Comparison of ENCODE assay signal across 18 mouse cellular contexts in the genomic region with DNA sequence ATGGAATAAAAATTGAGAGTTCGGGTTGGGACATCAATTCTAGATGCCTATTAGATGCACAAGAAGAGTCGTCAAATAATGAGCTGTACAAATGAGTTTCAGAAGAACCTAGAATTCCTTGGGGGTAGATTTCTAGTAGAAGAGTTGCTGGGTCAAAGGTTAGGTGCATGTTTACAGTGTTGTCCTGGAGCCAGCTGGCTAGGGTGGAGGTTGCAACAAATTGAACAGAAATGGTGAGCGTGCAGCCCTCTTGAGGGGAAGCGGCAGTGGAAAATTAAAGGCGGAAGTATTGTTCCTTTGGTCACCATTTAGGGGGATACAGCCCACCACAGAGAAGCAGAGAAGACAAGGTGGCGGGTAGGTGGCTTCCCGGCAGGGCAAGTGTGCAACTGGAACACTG. TPM values are rescaled to one million over a fixed set of nuclear protein-coding genes. Genes with fewer than 3 reads are reported as not detected.
DNase-seq lines count a peak whose midpoint lies in the region; ATAC-seq and TF ChIP-seq lines count a peak whose summit lies in the region.
"Had no signal": no experiment of that assay in that cellular context is flagged by ENCODE, and none has a peak within 500 bp of the region (broad histone marks: within the 10 kb centered on the region; RNA-seq: fewer than 3 reads in every experiment).

No protein-coding gene starts in this region.

- no peaks in the 10 kb centered on the region for H3K9me3 ChIP-seq in kidney, embryonic 15.5 days (replicated peaks)
- H3K9me3 ChIP-seq in lung, embryonic 14.5 days (ENCODE audit: low read depth, low read length), result no peaks in the 10 kb centered on the region
- H3K9me3 ChIP-seq in lung, embryonic 16.5 days (ENCODE audit: control insufficient read depth, low read length), result no peaks in the 10 kb centered on the region
- H3K9me3 ChIP-seq: forebrain, embryonic 13.5 days; hindbrain, embryonic 12.5 days; midbrain, embryonic 15.5 days; neural tube, embryonic 12.5 days had no signal

- no peak for ATAC-seq in kidney, embryonic 15.5 days (replicated peaks; ENCODE audit: low FRiP score)
- ATAC-seq in lung, embryonic 14.5 days (ENCODE audit: insufficient read depth), result no peak
- ATAC-seq in lung, embryonic 16.5 days (ENCODE audit: low read depth), result peak; percentile 72
- ATAC-seq in megakaryocyte, adult 5-6 weeks (ENCODE audit: poor library complexity, severe bottlenecking), result no peak
- ATAC-seq: activated CD4-positive, CD25-positive, alpha-beta regulatory T cell, adult 4 months; forebrain, embryonic 13.5 days; midbrain, embryonic 15.5 days had no signal

- DNase-seq in kidney, adult 2 months, result peak; percentile 63
- DNase-seq in lung, embryonic 14.5 days, result peak; percentile 47
- no peak for DNase-seq in lung, adult 2 months
- peak; percentile 52 to 74 for DNase-seq in lung, postnatal 4 days
- no peak for DNase-seq in left cerebral cortex, adult 9 months (ENCODE audit: low spot score in 2 of 2)
- DNase-seq: cerebellum, adult 2 months; cerebellum, postnatal 25 days; gastrocnemius, adult 2 months; layer of hippocampus, adult 9-11 months had no signal

- no peak overlapping the region for H3K27ac ChIP-seq in kidney, adult 2 months (ENCODE audit: insufficient read depth, low read depth, low read length)
- no peak overlapping the region for H3K27ac ChIP-seq in kidney, embryonic 15.5 days
- no peak overlapping the region for H3K27ac ChIP-seq in lung, embryonic 14.5 days (ENCODE audit: low read depth)
- H3K27ac ChIP-seq in lung, embryonic 16.5 days (ENCODE audit: low read length), result no peak overlapping the region
- H3K27ac ChIP-seq: forebrain, embryonic 13.5 days; gastrocnemius, adult 2 months; hindbrain, embryonic 12.5 days; kidney, postnatal 0 days; midbrain, embryonic 15.5 days; neural tube, embryonic 12.5 days had no signal

- no peak overlapping the region for H3K4me3 ChIP-seq in kidney, adult 2 months (ENCODE audit: insufficient read depth, low read depth, low read length)
- no peak overlapping the region for H3K4me3 ChIP-seq in kidney, embryonic 15.5 days (replicated peaks)
- H3K4me3 ChIP-seq in lung, embryonic 14.5 days (ENCODE audit: low read depth, low read length), result no peak overlapping the region
- H3K4me3 ChIP-seq in lung, adult 2 months (replicated peaks; ENCODE audit: extremely low read depth, low read depth, low read length), result no peak overlapping the region
- no peak overlapping the region for H3K4me3 ChIP-seq in lung, embryonic 16.5 days (ENCODE audit: low read length)
- H3K4me3 ChIP-seq: forebrain, embryonic 13.5 days; gastrocnemius, adult 2 months; hindbrain, embryonic 12.5 days; midbrain, embryonic 15.5 days; neural tube, embryonic 12.5 days had no signal

- WGBS in kidney, adult 2 months, result 83% methylated on average over 7 of the region's 7 CpGs
- 89% methylated on average over 7 of the region's 7 CpGs for WGBS in kidney, embryonic 15.5 days
- 80% methylated on average over 7 of the region's 7 CpGs for WGBS in lung, embryonic 14.5 days
- WGBS in lung, adult 2 months, result 74% methylated on average over 7 of the region's 7 CpGs
- WGBS in lung, embryonic 16.5 days, result 72% methylated on average over 7 of the region's 7 CpGs

- no peaks in the 10 kb centered on the region for H3K4me1 ChIP-seq in kidney, adult 2 months (ENCODE audit: control insufficient read depth, insufficient read depth, low read length)
- H3K4me1 ChIP-seq in kidney, embryonic 15.5 days, result no peaks in the 10 kb centered on the region
- no peaks in the 10 kb centered on the region for H3K4me1 ChIP-seq in lung, embryonic 14.5 days (ENCODE audit: insufficient read depth)
- no peaks in the 10 kb centered on the region for H3K4me1 ChIP-seq in lung, adult 2 months (ENCODE audit: control insufficient read depth, insufficient read depth, low read length)
- peaks cover 5% of the 10 kb centered on the region; the same call in 1 of the 2 replicates for H3K4me1 ChIP-seq in lung, embryonic 16.5 days (replicated peaks; ENCODE audit: control insufficient read depth, insufficient read depth, low read length)
- H3K4me1 ChIP-seq: forebrain, embryonic 13.5 days; hindbrain, embryonic 12.5 days; midbrain, embryonic 15.5 days; neural tube, embryonic 12.5 days had no signal

- no peak for TF ChIP-seq POLR2A in kidney, adult 2 months (IDR thresholded peaks at IDR 0.05; ENCODE audit: low read depth, low read length)
- no peak for TF ChIP-seq POLR2A in lung, adult 2 months (IDR thresholded peaks at IDR 0.05; ENCODE audit: borderline replicate concordance, extremely low read depth, low read depth, low read length)

- H3K4me2 ChIP-seq in kidney, embryonic 15.5 days, result no peak overlapping the region
- H3K4me2 ChIP-seq in lung, embryonic 14.5 days, result no peak overlapping the region
- no peak overlapping the region for H3K4me2 ChIP-seq in lung, embryonic 16.5 days (ENCODE audit: low read depth, low read length)
- H3K4me2 ChIP-seq: forebrain, embryonic 13.5 days; hindbrain, embryonic 12.5 days; midbrain, embryonic 15.5 days; neural tube, embryonic 12.5 days had no signal

- H3K36me3 ChIP-seq in kidney, adult 2 months (ENCODE audit: control insufficient read depth, insufficient read depth, low read length), result no peaks in the 10 kb centered on the region
- H3K36me3 ChIP-seq in kidney, embryonic 15.5 days, result no peaks in the 10 kb centered on the region
- no peaks in the 10 kb centered on the region for H3K36me3 ChIP-seq in lung, embryonic 14.5 days (ENCODE audit: insufficient read depth)
- no peaks in the 10 kb centered on the region for H3K36me3 ChIP-seq in lung, embryonic 16.5 days (ENCODE audit: control insufficient read depth, insufficient read depth, low read length)
- H3K36me3 ChIP-seq: hindbrain, embryonic 12.5 days; midbrain, embryonic 15.5 days; neural tube, embryonic 12.5 days had no signal

- no peaks in the 10 kb centered on the region for H3K27me3 ChIP-seq in kidney, adult 2 months (replicated peaks; ENCODE audit: control insufficient read depth, insufficient read depth, low read length)
- no peaks in the 10 kb centered on the region for H3K27me3 ChIP-seq in kidney, embryonic 15.5 days
- H3K27me3 ChIP-seq in lung, embryonic 14.5 days (ENCODE audit: insufficient read depth, low read length), result no peaks in the 10 kb centered on the region
- no peaks in the 10 kb centered on the region for H3K27me3 ChIP-seq in lung, embryonic 16.5 days (ENCODE audit: control insufficient read depth, insufficient read depth, low read depth, low read length)
- H3K27me3 ChIP-seq: forebrain, embryonic 13.5 days; hindbrain, embryonic 12.5 days; midbrain, embryonic 15.5 days; neural tube, embryonic 12.5 days had no signal

- no peak for TF ChIP-seq CTCF in kidney, adult 2 months (conservative IDR thresholded peaks at IDR 0.05; ENCODE audit: insufficient read depth, insufficient read length, low read depth, low read length)
- no peak for TF ChIP-seq CTCF in lung, embryonic 14.5 days (IDR thresholded peaks at IDR 0.05; ENCODE audit: low read depth)
- no peak for TF ChIP-seq CTCF in lung, adult 2 months (IDR thresholded peaks at IDR 0.05; ENCODE audit: insufficient read depth, low read length)

- H3K9ac ChIP-seq in kidney, embryonic 15.5 days, result no peak overlapping the region
- H3K9ac ChIP-seq in lung, embryonic 14.5 days, result no peak overlapping the region
- H3K9ac ChIP-seq in lung, embryonic 16.5 days (ENCODE audit: low read length), result no peak overlapping the region
- H3K9ac ChIP-seq: forebrain, embryonic 13.5 days; hindbrain, embryonic 12.5 days; midbrain, embryonic 15.5 days; neural tube, embryonic 12.5 days had no signal

RNA-seq across cellular contexts. Expression of a gene that starts 26.8 kb away (rescaled TPM):
- polyA plus RNA-seq in kidney, adult 2 months (2012; rRNA removed), result 8.7 and 11.5 TPM in 2 replicates
- 4.8 and 5.1 TPM in 2 replicates for polyA plus RNA-seq in kidney, embryonic 15.5 days (2015; fragmentation: Nextera tagmentation; extraction: Ambion mirVana)
- 11.0 and 11.8 TPM in 2 replicates for polyA plus RNA-seq in lung, embryonic 14.5 days (2014; fragmentation: Nextera tagmentation; extraction: Ambion mirVana)
- 8.7 and 13.1 TPM in 2 replicates for polyA plus RNA-seq in lung, adult 2 months (2012; rRNA removed)
- polyA plus RNA-seq in lung, embryonic 16.5 days (2015; fragmentation: Nextera tagmentation; extraction: Ambion mirVana), result 15.6 and 16.0 TPM in 2 replicates
- 97.2 and 122 TPM in 2 replicates for total RNA-seq in megakaryocyte, adult 5-6 weeks (2015)
- 93.9 and 102 TPM in 2 replicates for total RNA-seq in megakaryocyte, adult 5-6 weeks (2017)

RNA-seq across cellular contexts. Expression of a gene that starts 36.2 kb away (rescaled TPM):
- polyA plus RNA-seq in kidney, adult 2 months (2012; rRNA removed), result 8.6 and 8.7 TPM in 2 replicates
- 21.7 and 22.7 TPM in 2 replicates for polyA plus RNA-seq in kidney, embryonic 15.5 days (2015; fragmentation: Nextera tagmentation; extraction: Ambion mirVana)
- polyA plus RNA-seq in lung, embryonic 14.5 days (2014; fragmentation: Nextera tagmentation; extraction: Ambion mirVana), result 30.3 and 32.1 TPM in 2 replicates
- polyA plus RNA-seq in lung, adult 2 months (2012; rRNA removed), result 7.2 and 7.4 TPM in 2 replicates
- polyA plus RNA-seq in lung, embryonic 16.5 days (2015; fragmentation: Nextera tagmentation; extraction: Ambion mirVana), result 17.5 and 20.9 TPM in 2 replicates
- 34.5 and 35.8 TPM in 2 replicates for total RNA-seq in megakaryocyte, adult 5-6 weeks (2015)
- 40.9 and 42.0 TPM in 2 replicates for total RNA-seq in megakaryocyte, adult 5-6 weeks (2017)

Comparison
In these comparisons a context has a peak if more than half of its experiments do, and no peak if none do; other contexts are left out.
1. DNase-seq: peak in kidney, adult 2 months (single experiment), lung, embryonic 14.5 days (single experiment) and lung, postnatal 4 days (2 of 2); none in lung, adult 2 months (single experiment) and left cerebral cortex, adult 9 months (0 of 2).